Mouse (Mus musculus) liver, embryonic 14.5 days (tissue): ENCODE results near the gene Oxt.

ENCODE experiments used
- CTCF ChIP-seq: IDR thresholded peaks from 2 replicates; pipeline ENCODE4 v1.5.1; 2016; ENCODE audit warnings: antibody characterized with exemption, low read depth, control low read depth
- EP300 ChIP-seq: IDR thresholded peaks from 2 replicates; pipeline ENCODE4 v1.6.1; 2016; ENCODE audit warnings: antibody characterized with exemption, low read depth

DNA sequence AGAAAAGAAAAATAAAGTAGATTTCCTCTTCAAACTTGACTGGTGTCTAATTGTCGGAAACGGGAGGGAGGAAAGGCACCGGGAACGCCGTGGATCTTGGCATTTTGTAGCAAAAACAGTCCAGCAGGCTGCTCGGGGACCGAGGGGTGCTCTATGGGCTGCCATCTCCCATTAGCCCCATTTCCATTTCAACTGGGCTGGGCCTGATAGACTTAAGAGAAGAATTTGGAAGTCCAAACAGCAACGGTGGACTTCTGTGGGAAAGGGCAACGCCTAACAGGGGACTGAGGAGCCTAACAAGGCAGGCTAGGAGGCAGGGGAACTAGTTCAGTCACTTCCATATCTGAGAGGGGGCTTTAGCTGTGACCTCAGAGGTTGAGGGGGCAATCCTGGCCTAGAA, 1.0 kb downstream of the Oxt start:
- no peak for TF ChIP-seq EP300
- TF ChIP-seq CTCF: no peak
